Mouse (Mus musculus) hindbrain, embryonic 15.5 days (tissue): ENCODE data around the gene Pnmal2. TPM values are rescaled to one million over a fixed set of nuclear protein-coding genes. Genes with fewer than 3 reads are reported as not detected.
A peak's percentile ranks its signal among the peaks of the same experiment; 100 is the strongest.

Source experiments
- ATAC-seq: fragments of 200-750 bp; cut with Nextera tagmentation; 2 replicates; pipeline ENCODE4 v1.8.0; 2017; ENCODE audit warnings: low read depth, moderate number of reproducible peaks, moderate TSS enrichment; ENCODE audit not compliant: low FRiP score
- H3K27ac ChIP-seq: fragments of 300-500 bp; sonication (generic); replicated peaks from 2 replicates; pipeline ENCODE4 v1.5.1; 2015; ENCODE audit warnings: mild to moderate bottlenecking, inconsistent platforms
- H3K27me3 ChIP-seq: fragments of 300-500 bp; sonication (generic); 2 replicates; pipeline ENCODE4 v1.6.1; 2015; ENCODE audit warnings: control low read depth, inconsistent platforms
- H3K36me3 ChIP-seq: fragments of 300-500 bp; sonication (generic); 2 replicates; pipeline ENCODE4 v1.6.1; 2015; ENCODE audit warnings: control low read depth, inconsistent platforms
- H3K4me1 ChIP-seq: fragments of 300-500 bp; sonication (generic); replicated peaks from 2 replicates; pipeline ENCODE4 v1.6.1; 2015; ENCODE audit warnings: control low read depth, inconsistent platforms
- H3K4me2 ChIP-seq: fragments of 300-500 bp; sonication (generic); 2 replicates; pipeline ENCODE4 v1.6.1; 2015; ENCODE audit warnings: moderate library complexity, mild to moderate bottlenecking, inconsistent platforms
- H3K4me3 ChIP-seq: fragments of 300-500 bp; sonication (generic); 2 replicates; pipeline ENCODE4 v1.5.1; 2015; ENCODE audit warnings: mild to moderate bottlenecking, inconsistent platforms
- H3K9ac ChIP-seq: fragments of 300-500 bp; sonication (generic); 2 replicates; pipeline ENCODE4 v1.6.1; 2015; ENCODE audit warnings: inconsistent platforms
- H3K9me3 ChIP-seq: fragments of 300-500 bp; sonication (generic); 2 replicates; pipeline ENCODE4 v1.6.1; 2016; ENCODE audit warnings: control low read depth, inconsistent platforms
- WGBS: fragments of 180-500 bp; shearing (Covaris S2); methylation state at CpG from one replicate; pipeline ENCODE4 v1.1.7; 2015; 5-methylcytosine and 5-hydroxymethylcytosine counted together
- polyA plus RNA-seq: library from polyadenylated mRNA; unstranded; fragments of >200 nt; fragmentation: Nextera tagmentation; extraction: Ambion mirVana; gene quantifications from 2 replicates; pipeline ENCODE4 v1.2.1, GENCODE M21; 2015

The Pnmal2 gene
- polyA plus RNA-seq, 1 experiment from 2014 or later = 150 TPM

- peaks cover 22% of the 10 kb centered on the region for H3K4me1 ChIP-seq
- H3K9ac ChIP-seq = no peak overlapping the region
- H3K4me2 ChIP-seq = no peak overlapping the region
- H3K27ac ChIP-seq = no peak overlapping the region
- ATAC-seq = no peak
- no peak overlapping the region for H3K4me3 ChIP-seq
- no peaks in the 10 kb centered on the region for H3K27me3 ChIP-seq
- H3K36me3 ChIP-seq = no peaks in the 10 kb centered on the region
- H3K9me3 ChIP-seq = no peaks in the 10 kb centered on the region
- 72% methylated on average over 6 of the region's 6 CpGs for WGBS
These were observed 33.7 kb downstream of the Pnmal2 start for GRCm38 (mm10) chr7:16978173-16978572.

- no peak overlapping the region for H3K4me2 ChIP-seq
- no peaks in the 10 kb centered on the region for H3K9me3 ChIP-seq
- H3K36me3 ChIP-seq = no peaks in the 10 kb centered on the region
- H3K27ac ChIP-seq = no peak overlapping the region
- 95% methylated on average over 3 of the region's 3 CpGs for WGBS
- H3K4me1 ChIP-seq = peaks cover 26% of the 10 kb centered on the region
- no peaks in the 10 kb centered on the region for H3K27me3 ChIP-seq
- no peak overlapping the region for H3K9ac ChIP-seq
- ATAC-seq = no peak
- no peak overlapping the region for H3K4me3 ChIP-seq
These were observed 34.1 kb downstream of the Pnmal2 start for GRCm38 (mm10) chr7:16978593-16978992.

- no peaks in the 10 kb centered on the region for H3K27me3 ChIP-seq
- 8% methylated on average over 12 of the region's 12 CpGs for WGBS
- H3K9ac ChIP-seq = no peak overlapping the region
- peak; percentile 23; the same call in 1 of the 2 replicates for ATAC-seq
- peak overlapping the region; percentile 49 for H3K4me2 ChIP-seq
- no peaks in the 10 kb centered on the region for H3K9me3 ChIP-seq
- peaks cover 40% of the 10 kb centered on the region for H3K4me1 ChIP-seq
- peak overlapping the region; percentile 22 for H3K4me3 ChIP-seq
- H3K27ac ChIP-seq = peak overlapping the region; percentile 68
- H3K36me3 ChIP-seq = no peaks in the 10 kb centered on the region
These were observed 35.9 kb downstream of the Pnmal2 start for GRCm38 (mm10) chr7:16980348-16980747.

GRCm38 (mm10) chr7:16982859-16983568 is 38.5 kb downstream of the Pnmal2 start, which contains the start of gene Gm42372:
Gene Gm42372, plus strand, starts transcription at chr7:16983086.
- peak within 1 kb of the TSS; percentile 76 for H3K27ac ChIP-seq
- H3K36me3 ChIP-seq = no peaks in the 10 kb centered on the region
- 23% methylated on average over 26 of the region's 26 CpGs for WGBS
- no peaks in the 10 kb centered on the region for H3K9me3 ChIP-seq
- peak within 1 kb of the TSS; percentile 50 for H3K9ac ChIP-seq
- H3K4me2 ChIP-seq = peak within 1 kb of the TSS; percentile 68
- H3K4me3 ChIP-seq = peak within 1 kb of the TSS; percentile 50
- no peaks in the 10 kb centered on the region for H3K27me3 ChIP-seq
- H3K4me1 ChIP-seq = peaks cover 62% of the 10 kb centered on the region
- ATAC-seq = peak; percentile 81

- no peaks in the 10 kb centered on the region for H3K27me3 ChIP-seq
- H3K27ac ChIP-seq = peak overlapping the region; percentile 78
- 26% methylated on average over 7 of the region's 7 CpGs for WGBS
- no peak overlapping the region for H3K4me3 ChIP-seq
- H3K36me3 ChIP-seq = no peaks in the 10 kb centered on the region
- H3K4me2 ChIP-seq = 0 out of 2 replicates have a peak overlapping the region, but pooled peaks have one; percentile 20
- peaks cover 75% of the 10 kb centered on the region for H3K4me1 ChIP-seq
- no peak overlapping the region for H3K9ac ChIP-seq
- ATAC-seq = no peak
- no peaks in the 10 kb centered on the region for H3K9me3 ChIP-seq
These were observed 43.2 kb downstream of the Pnmal2 start for GRCm38 (mm10) chr7:16987541-16988149.

GRCm38 (mm10) chr7:16988405-16988804 is 43.9 kb downstream of the Pnmal2 start:
- no peaks in the 10 kb centered on the region for H3K9me3 ChIP-seq
- no peak for ATAC-seq
- H3K4me1 ChIP-seq = peaks cover 67% of the 10 kb centered on the region
- H3K4me3 ChIP-seq = no peak overlapping the region
- no peaks in the 10 kb centered on the region for H3K36me3 ChIP-seq
- WGBS = 34% methylated on average over 3 of the region's 3 CpGs
- H3K27me3 ChIP-seq = no peaks in the 10 kb centered on the region
- no peak overlapping the region for H3K9ac ChIP-seq
- H3K27ac ChIP-seq = peak overlapping the region; percentile 78
- H3K4me2 ChIP-seq = no peak overlapping the region

GRCm38 (mm10) chr7:16990006-16990744 is 45.7 kb downstream of the Pnmal2 start:
- H3K9me3 ChIP-seq = no peaks in the 10 kb centered on the region
- WGBS = 27% methylated on average over 15 of the region's 15 CpGs
- no peaks in the 10 kb centered on the region for H3K36me3 ChIP-seq
- H3K4me2 ChIP-seq = peak overlapping the region; percentile 6; the same call in 1 of the 2 replicates
- H3K4me1 ChIP-seq = peaks cover 69% of the 10 kb centered on the region
- no peak overlapping the region for H3K4me3 ChIP-seq
- peak overlapping the region; percentile 50 for H3K27ac ChIP-seq
- H3K27me3 ChIP-seq = no peaks in the 10 kb centered on the region
- no peak overlapping the region for H3K9ac ChIP-seq
- ATAC-seq = no peak

GRCm38 (mm10) chr7:16991681-16992450 is 47.4 kb downstream of the Pnmal2 start:
- peak overlapping the region; percentile 22 for H3K4me2 ChIP-seq
- no peak overlapping the region for H3K4me3 ChIP-seq
- H3K36me3 ChIP-seq = no peaks in the 10 kb centered on the region
- WGBS = 52% methylated on average over 18 of the region's 18 CpGs
- H3K27me3 ChIP-seq = no peaks in the 10 kb centered on the region
- peak overlapping the region; percentile 75 for H3K27ac ChIP-seq
- no peak overlapping the region for H3K9ac ChIP-seq
- H3K9me3 ChIP-seq = no peaks in the 10 kb centered on the region
- peak; percentile 57; the same call in 1 of the 2 replicates for ATAC-seq
- peaks cover 58% of the 10 kb centered on the region for H3K4me1 ChIP-seq

GRCm38 (mm10) chr7:16992451-16992807 is 47.9 kb downstream of the Pnmal2 start, which contains the start of gene Ccdc8:
Gene Ccdc8, plus strand, starts transcription at chr7:16992708.
- Histone ChIP-seq H3K4me2 (peak within 1 kb of the TSS; percentile 44), H3K9ac (no peak within 1 kb of the TSS), H3K27me3 (no peaks in the 10 kb centered on the region), H3K4me3 (peak within 1 kb of the TSS; percentile 36; the same call in 1 of the 2 replicates), H3K9me3 (no peaks in the 10 kb centered on the region), H3K4me1 (peaks cover 56% of the 10 kb centered on the region), H3K36me3 (no peaks in the 10 kb centered on the region), H3K27ac (peak within 1 kb of the TSS; percentile 75)
- no peak for ATAC-seq
- 98% methylated on average over 5 of the region's 5 CpGs for WGBS

GRCm38 (mm10) chr7:16993651-16994399 is 49.3 kb downstream of the Pnmal2 start:
- Histone ChIP-seq H3K36me3 (no peaks in the 10 kb centered on the region), H3K4me1 (peaks cover 49% of the 10 kb centered on the region), H3K9me3 (no peaks in the 10 kb centered on the region), H3K27ac (peak overlapping the region; percentile 64), H3K4me3 (peak overlapping the region; percentile 36), H3K27me3 (no peaks in the 10 kb centered on the region), H3K9ac (peak overlapping the region; percentile 36), H3K4me2 (peak overlapping the region; percentile 44)
- WGBS = 9% methylated on average over 27 of the region's 27 CpGs
- ATAC-seq = peak; percentile 75

- Histone ChIP-seq H3K4me2 (peak overlapping the region; percentile 44), H3K27ac (peak overlapping the region; percentile 64), H3K9ac (peak overlapping the region; percentile 36; the same call in 1 of the 2 replicates), H3K4me1 (peaks cover 47% of the 10 kb centered on the region), H3K27me3 (no peaks in the 10 kb centered on the region), H3K36me3 (no peaks in the 10 kb centered on the region), H3K4me3 (peak overlapping the region; percentile 36), H3K9me3 (no peaks in the 10 kb centered on the region)
- ATAC-seq = no peak
- WGBS = 16% methylated on average over 20 of the region's 20 CpGs
These were observed 49.9 kb downstream of the Pnmal2 start for GRCm38 (mm10) chr7:16994400-16994799.
